Mouse (Mus musculus) lung, embryonic 14.5 days (tissue): ENCODE data around the gene Frs3. TPM values are rescaled to one million over a fixed set of nuclear protein-coding genes. Genes with fewer than 3 reads are reported as not detected.
A peak's percentile ranks its signal among the peaks of the same experiment; 100 is the strongest.

Experiments used
- ATAC-seq: fragments of 200-750 bp; cut with Nextera tagmentation; 2 replicates; pipeline ENCODE4 v1.8.0; 2017; ENCODE audit warnings: mild to moderate bottlenecking, moderate TSS enrichment, moderate library complexity; ENCODE audit not compliant: insufficient read depth
- DNase-seq: peaks from one replicate; pipeline ENCODE4 v3.0.0-alpha.2; 2015
- H3K27ac ChIP-seq: fragments of 300-500 bp; sonication (generic); 2 replicates; pipeline ENCODE4 v1.5.1; 2014; ENCODE audit warnings: low read depth, mild to moderate bottlenecking, moderate library complexity
- H3K27me3 ChIP-seq: fragments of 300-500 bp; sonication (generic); 2 replicates; pipeline ENCODE4 v1.6.1; 2014; ENCODE audit warnings: low read length, control low read depth; ENCODE audit not compliant: insufficient read depth
- H3K36me3 ChIP-seq: fragments of 300-500 bp; sonication (generic); 2 replicates; pipeline ENCODE4 v1.6.1; 2014; ENCODE audit warnings: control low read depth; ENCODE audit not compliant: insufficient read depth
- H3K4me1 ChIP-seq: fragments of 300-500 bp; sonication (generic); 2 replicates; pipeline ENCODE4 v1.6.1; 2014; ENCODE audit warnings: antibody characterized with exemption, control low read depth; ENCODE audit not compliant: insufficient read depth
- H3K4me2 ChIP-seq: fragments of 300-500 bp; sonication (generic); 2 replicates; pipeline ENCODE4 v1.6.1; 2014; ENCODE audit warnings: mild to moderate bottlenecking
- H3K4me3 ChIP-seq: fragments of 300-500 bp; sonication (generic); 2 replicates; pipeline ENCODE4 v1.5.1; 2014; ENCODE audit warnings: low read depth, low read length
- H3K9ac ChIP-seq: fragments of 300-500 bp; sonication (generic); 2 replicates; pipeline ENCODE4 v1.6.1; 2014
- H3K9me3 ChIP-seq: fragments of 300-500 bp; sonication (generic); 2 replicates; pipeline ENCODE4 v1.6.1; 2016; ENCODE audit warnings: low read depth, low read length, control low read depth
- CTCF ChIP-seq: IDR thresholded peaks from 2 replicates; pipeline ENCODE4 v1.5.1; 2016; ENCODE audit warnings: antibody characterized with exemption, low read depth
- WGBS: fragments of 180-500 bp; shearing (Covaris S2); extraction: QIAGEN DNeasy Blood & Tissue Kit; methylation state at CpG from one replicate; pipeline ENCODE4 v1.1.7; 2014; 5-methylcytosine and 5-hydroxymethylcytosine counted together
- polyA plus RNA-seq: library from polyadenylated mRNA; unstranded; fragments of >200 nt; fragmentation: Nextera tagmentation; extraction: Ambion mirVana; gene quantifications from 2 replicates; pipeline ENCODE4 v1.2.1, GENCODE M21; 2014

The Frs3 gene
- polyA plus RNA-seq, 1 experiment from 2014 or later, result 5.1 TPM

DNA sequence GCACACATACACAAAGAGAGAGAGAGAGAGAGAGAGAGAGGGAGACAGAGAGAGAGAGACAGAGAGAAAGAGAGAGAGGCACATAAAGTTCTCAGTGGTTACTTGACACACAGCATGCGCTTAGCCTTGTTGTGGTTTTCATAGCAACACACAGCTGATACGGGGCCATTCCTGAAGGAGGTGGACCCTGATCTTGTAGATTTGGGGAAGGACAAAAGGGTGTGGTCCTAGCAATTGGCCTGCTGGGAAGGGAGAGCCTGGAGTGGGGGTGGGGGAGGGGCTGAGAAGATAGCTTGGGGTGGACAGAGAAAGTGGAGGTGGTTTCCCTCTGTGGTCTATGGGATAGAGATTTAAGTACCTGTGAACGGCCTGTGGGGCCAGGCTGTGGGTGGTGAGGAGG, 21.2 kb downstream of the Frs3 start:
- no peak overlapping the region for H3K27ac ChIP-seq
- no peaks in the 10 kb centered on the region for H3K9me3 ChIP-seq
- H3K27me3 ChIP-seq, result no peaks in the 10 kb centered on the region
- no peak overlapping the region for H3K4me3 ChIP-seq
- H3K4me2 ChIP-seq, result no peak overlapping the region
- no peak for ATAC-seq
- no peak for DNase-seq
- no peaks in the 10 kb centered on the region for H3K36me3 ChIP-seq
- no peak for TF ChIP-seq CTCF
- H3K4me1 ChIP-seq, result no peaks in the 10 kb centered on the region
- H3K9ac ChIP-seq, result no peak overlapping the region
- 66% methylated on average over 3 of the region's 3 CpGs for WGBS

DNA sequence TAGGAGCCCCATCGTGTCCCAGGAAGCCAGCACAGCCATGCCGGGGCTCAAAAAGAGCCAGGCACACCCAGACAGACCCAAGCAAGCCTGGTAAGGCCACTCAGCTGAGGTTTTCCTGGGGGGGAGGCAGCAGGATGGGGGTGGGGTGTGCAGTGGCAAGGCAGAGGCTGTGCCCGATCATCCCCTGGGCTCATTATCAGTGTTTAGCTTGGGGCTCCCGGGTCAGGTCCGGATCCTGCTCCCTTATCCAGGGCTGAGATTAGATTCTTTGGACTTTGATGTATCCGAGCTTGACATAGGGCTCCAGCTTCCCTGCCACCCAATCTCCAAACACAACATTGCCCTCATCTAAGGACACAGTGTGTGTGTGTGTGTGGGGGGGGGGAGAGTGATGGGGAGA, 23.1 kb downstream of the Frs3 start:
- no peak for DNase-seq
- no peak for ATAC-seq
- Histone ChIP-seq H3K4me2 (no peak overlapping the region), H3K36me3 (no peaks in the 10 kb centered on the region), H3K4me1 (no peaks in the 10 kb centered on the region), H3K27me3 (no peaks in the 10 kb centered on the region), H3K4me3 (no peak overlapping the region), H3K9ac (no peak overlapping the region), H3K27ac (no peak overlapping the region), H3K9me3 (no peaks in the 10 kb centered on the region)
- no peak for TF ChIP-seq CTCF
- WGBS, result 40% methylated on average over 6 of the region's 6 CpGs

DNA sequence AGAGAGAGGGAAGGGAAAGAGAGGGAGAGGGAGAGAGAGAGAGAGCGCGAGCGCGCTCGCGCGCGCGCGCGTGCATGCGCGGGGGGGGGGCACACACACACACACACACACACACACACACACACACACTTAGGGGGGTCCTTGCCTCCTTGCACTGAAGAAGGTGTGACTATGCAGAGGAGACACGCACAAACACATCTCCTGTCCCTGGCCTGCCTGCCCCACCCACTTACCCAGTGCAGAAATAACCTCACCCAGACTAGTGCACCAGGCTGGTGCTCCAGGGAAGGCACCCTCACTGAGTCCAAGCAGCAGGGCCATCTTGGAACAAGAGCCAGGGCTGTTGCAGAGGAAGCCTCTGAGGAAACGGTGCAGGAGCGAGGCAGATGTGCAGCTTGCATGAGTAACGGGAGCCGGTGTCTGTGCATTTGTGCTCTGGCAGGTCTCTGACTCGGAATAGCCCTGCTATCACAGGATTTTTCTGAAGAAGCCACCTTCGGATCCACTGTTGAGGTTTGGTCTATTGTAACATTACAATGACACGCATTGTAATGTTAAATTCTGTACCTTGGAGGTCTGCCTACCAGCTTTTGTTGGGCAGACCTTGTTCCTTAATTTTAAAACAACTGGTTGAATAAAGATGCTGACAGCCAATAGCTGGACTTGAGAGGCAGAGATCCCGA, 24.2 kb downstream of the Frs3 start:
- Histone ChIP-seq H3K4me1 (no peaks in the 10 kb centered on the region), H3K4me3 (no peak overlapping the region), H3K36me3 (no peaks in the 10 kb centered on the region), H3K9ac (no peak overlapping the region), H3K4me2 (no peak overlapping the region), H3K27ac (no peak overlapping the region), H3K9me3 (no peaks in the 10 kb centered on the region), H3K27me3 (no peaks in the 10 kb centered on the region)
- 58% methylated on average over 10 of the region's 22 CpGs for WGBS
- no peak for ATAC-seq
- no peak for TF ChIP-seq CTCF
- no peak for DNase-seq

DNA sequence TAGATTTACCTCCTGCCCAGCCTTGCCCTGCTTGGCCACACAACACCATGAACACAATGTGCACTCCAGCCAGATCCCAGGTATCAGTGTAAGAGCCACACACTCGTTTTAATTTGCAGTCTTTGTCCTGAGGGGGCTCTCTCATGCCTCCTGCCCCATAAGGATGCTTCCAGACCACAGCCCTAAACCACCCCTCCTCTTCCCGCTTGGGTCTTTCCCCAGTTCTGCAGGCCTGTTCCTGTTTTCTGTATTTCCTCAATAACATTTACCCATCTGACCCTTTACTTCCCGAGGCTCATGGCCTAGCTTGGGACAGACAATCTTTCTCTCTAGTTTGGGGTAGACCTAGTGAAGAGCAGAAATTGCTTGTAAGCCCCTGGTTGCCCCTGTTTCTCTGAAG, 26.2 kb downstream of the Frs3 start:
- Histone ChIP-seq H3K4me1 (no peaks in the 10 kb centered on the region), H3K27ac (no peak overlapping the region), H3K4me3 (no peak overlapping the region), H3K9me3 (no peaks in the 10 kb centered on the region), H3K36me3 (no peaks in the 10 kb centered on the region), H3K27me3 (no peaks in the 10 kb centered on the region), H3K4me2 (no peak overlapping the region), H3K9ac (no peak overlapping the region)
- ATAC-seq, result no peak
- no peak for TF ChIP-seq CTCF
- no peak for DNase-seq
- 54% methylated on average over 3 of the region's 3 CpGs for WGBS

DNA sequence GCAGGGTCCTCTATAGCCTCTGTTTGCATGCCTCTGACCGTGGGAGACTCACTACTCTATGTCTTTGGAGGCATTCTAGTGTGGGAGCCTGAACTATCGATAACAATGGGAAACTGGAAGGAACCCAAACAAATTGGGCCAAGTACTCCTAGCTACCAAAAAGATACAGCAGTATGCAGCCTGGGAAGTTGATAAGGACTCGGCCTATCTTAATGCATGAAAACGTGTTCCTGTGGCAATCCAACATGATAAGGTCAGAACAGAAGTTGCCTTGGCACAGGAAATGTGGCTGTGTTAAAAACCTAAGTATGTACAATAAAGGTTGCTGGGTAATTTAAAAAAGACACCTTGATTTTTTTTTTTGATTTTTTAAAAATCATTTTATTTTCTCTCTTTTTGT, 32.4 kb downstream of the Frs3 start:
- H3K27me3 ChIP-seq, result no peaks in the 10 kb centered on the region
- no peak for TF ChIP-seq CTCF

DNA sequence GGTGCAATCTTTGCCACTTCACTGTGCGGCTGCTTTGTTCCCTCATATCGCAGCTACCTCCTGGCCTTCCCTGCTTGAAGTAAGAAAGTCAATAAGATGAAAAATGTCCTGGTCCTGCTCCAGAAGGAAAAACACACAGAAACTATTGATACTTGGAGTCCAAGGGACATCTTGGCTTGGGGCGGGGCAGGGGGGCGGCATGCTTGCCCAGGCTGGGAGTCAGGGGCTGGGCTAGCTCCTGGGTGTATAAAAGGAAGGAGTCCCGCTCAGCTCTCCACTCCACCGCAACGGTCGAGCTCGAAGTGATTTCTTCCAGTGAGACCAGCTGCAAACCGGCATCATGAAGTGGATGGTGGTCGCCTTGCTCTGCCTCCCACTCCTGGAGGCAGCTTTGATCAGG, 37.7 kb downstream of the Frs3 start, which contains the start of gene Pgc:
Gene Pgc (plus strand): TSS at position 277 of the 400 bp plus-strand sequence.
- 60% methylated on average over 11 of the region's 11 CpGs for WGBS
- no peaks in the 10 kb centered on the region for H3K4me1 ChIP-seq
- no peak within 1 kb of the TSS for H3K27ac ChIP-seq
- no peak for TF ChIP-seq CTCF
- no peak within 1 kb of the TSS for H3K4me2 ChIP-seq
- H3K4me3 ChIP-seq, result no peak within 1 kb of the TSS
- ATAC-seq (no peak), DNase-seq (no peak)
- H3K9ac ChIP-seq, result no peak within 1 kb of the TSS
- no peaks in the 10 kb centered on the region for H3K36me3 ChIP-seq
- no peaks in the 10 kb centered on the region for H3K27me3 ChIP-seq
- H3K9me3 ChIP-seq, result no peaks in the 10 kb centered on the region

More for the DNA sequence above, 32.4 kb downstream of the Frs3 start:
- Histone ChIP-seq H3K4me1 (no peaks in the 10 kb centered on the region), H3K36me3 (no peaks in the 10 kb centered on the region), H3K4me2 (no peak overlapping the region), H3K27ac (no peak overlapping the region), H3K9me3 (no peaks in the 10 kb centered on the region), H3K4me3 (no peak overlapping the region), H3K9ac (no peak overlapping the region)
- DNase-seq, result no peak
- no peak for ATAC-seq
- WGBS, result 70% methylated on average over 4 of the region's 4 CpGs

DNA sequence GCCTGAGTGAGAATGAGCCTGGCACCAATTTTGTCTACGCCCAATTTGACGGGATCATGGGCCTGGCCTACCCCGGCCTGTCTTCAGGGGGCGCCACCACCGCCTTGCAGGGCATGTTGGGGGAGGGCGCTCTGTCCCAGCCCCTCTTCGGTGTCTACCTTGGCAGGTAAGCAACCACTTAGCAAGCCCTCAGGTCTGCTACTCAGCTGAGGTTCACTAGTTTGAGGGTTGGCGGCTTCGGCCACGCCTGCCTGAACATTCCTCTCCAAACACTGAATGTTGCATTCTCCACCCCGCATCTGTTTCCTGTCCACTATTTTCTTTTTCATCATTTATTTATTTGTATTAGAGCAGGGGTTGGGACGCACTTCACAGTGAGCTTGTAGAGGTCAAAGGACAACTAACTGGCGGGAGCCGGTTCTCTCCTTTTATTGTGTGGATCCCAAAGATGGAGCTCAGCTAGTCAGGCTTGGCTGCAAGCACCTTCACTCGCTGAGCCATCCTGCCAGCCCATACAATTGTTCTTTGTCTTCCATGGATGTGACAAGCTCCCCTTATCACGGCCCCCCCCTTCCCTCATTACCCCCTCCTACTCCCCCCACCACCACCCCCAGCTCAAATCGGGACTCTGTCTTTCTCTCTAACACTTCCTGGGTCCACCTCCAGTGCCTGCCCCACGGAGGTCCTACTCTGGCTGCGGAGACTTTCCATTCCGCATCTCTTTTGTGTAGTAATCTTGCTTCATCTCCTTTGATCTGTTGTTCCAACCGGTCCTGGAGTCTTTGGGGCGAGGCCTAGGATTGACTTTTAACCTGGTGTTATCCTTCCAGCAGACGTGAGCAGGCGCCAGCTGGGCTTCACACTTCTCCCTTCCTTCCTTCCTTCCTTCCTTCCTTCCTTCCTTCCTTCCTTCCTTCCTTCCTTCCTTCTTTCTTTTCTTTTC, 42.1 kb downstream of the Frs3 start:
- ATAC-seq, result no peak

More for the DNA sequence above, 42.1 kb downstream of the Frs3 start:
- Histone ChIP-seq H3K36me3 (no peaks in the 10 kb centered on the region), H3K4me2 (no peak overlapping the region), H3K27me3 (no peaks in the 10 kb centered on the region), H3K27ac (no peak overlapping the region), H3K4me3 (no peak overlapping the region), H3K9ac (no peak overlapping the region), H3K4me1 (no peaks in the 10 kb centered on the region), H3K9me3 (no peaks in the 10 kb centered on the region)
- WGBS, result 46% methylated on average over 24 of the region's 24 CpGs
- peak; percentile 46 for TF ChIP-seq CTCF
- peak; percentile 17 for DNase-seq
